Mouse (Mus musculus) B cell, adult 2 months (primary cell): ENCODE results near the gene Sult2b1.

Experiments
- DNase-seq, 2 experiments: peaks; one replicate each; pipeline ENCODE4 v3.0.0; 2022

Sult2b1 gene

GRCm38 (mm10) chr7:45800546-45801204, 16.2 kb upstream of the Sult2b1 start:
- peak; percentile 67 to 68 for DNase-seq

GRCm38 (mm10) chr7:45800001-45800400, 15.5 kb upstream of the Sult2b1 start:
- no peak for DNase-seq

- DNase-seq = no peak
Measured at GRCm38 (mm10) chr7:45798931-45799330, 14.5 kb upstream of the Sult2b1 start.

- DNase-seq = peak; percentile 53 to 55
Measured at GRCm38 (mm10) chr7:45798511-45798836, 14.0 kb upstream of the Sult2b1 start.

- DNase-seq = peak in 1 of 2 experiments; percentile 8
Measured at GRCm38 (mm10) chr7:45797661-45798510, 13.4 kb upstream of the Sult2b1 start.

- DNase-seq = no peak
Measured at GRCm38 (mm10) chr7:45796950-45797349, 12.5 kb upstream of the Sult2b1 start.

- DNase-seq = peak in 1 of 2 experiments; percentile 1
Measured at GRCm38 (mm10) chr7:45794971-45795370, 10.5 kb upstream of the Sult2b1 start.

GRCm38 (mm10) chr7:45793969-45794585, 9.6 kb upstream of the Sult2b1 start:
- DNase-seq = no peak

GRCm38 (mm10) chr7:45793240-45793639, 8.8 kb upstream of the Sult2b1 start:
- DNase-seq = no peak

- DNase-seq = no peak
Measured at GRCm38 (mm10) chr7:45791756-45792490, 7.5 kb upstream of the Sult2b1 start.

- DNase-seq = no peak
Measured at GRCm38 (mm10) chr7:45790721-45791120, 6.3 kb upstream of the Sult2b1 start.

GRCm38 (mm10) chr7:45787642-45788041, 3.2 kb upstream of the Sult2b1 start:
- no peak for DNase-seq

GRCm38 (mm10) chr7:45786661-45787413, 2.4 kb upstream of the Sult2b1 start:
- no peak for DNase-seq

GRCm38 (mm10) chr7:45786136-45786578, 1.7 kb upstream of the Sult2b1 start:
- DNase-seq = peak in 1 of 2 experiments; percentile 13

- no peak for DNase-seq
Measured at GRCm38 (mm10) chr7:45785388-45786135, 1.1 kb upstream of the Sult2b1 start.

GRCm38 (mm10) chr7:45783511-45784091, 868 bp downstream of the Sult2b1 start, which contains the start of gene Lmtk3:
Gene Lmtk3, plus strand, starts transcription at chr7:45783738.
- peak; percentile 74 to 75 for DNase-seq

- no peak for DNase-seq
Measured at GRCm38 (mm10) chr7:45782271-45782670, 2.2 kb downstream of the Sult2b1 start.

- DNase-seq = peak; percentile 76 to 77
Measured at GRCm38 (mm10) chr7:45779081-45779641, 5.3 kb downstream of the Sult2b1 start.

GRCm38 (mm10) chr7:45775237-45775636, 9.2 kb downstream of the Sult2b1 start:
- no peak for DNase-seq

- DNase-seq = no peak
Measured at GRCm38 (mm10) chr7:45771101-45771500, 13.4 kb downstream of the Sult2b1 start.
